Mouse (Mus musculus): ENCODE data around the gene Gpatch2l.

Gpatch2l gene

DNA sequence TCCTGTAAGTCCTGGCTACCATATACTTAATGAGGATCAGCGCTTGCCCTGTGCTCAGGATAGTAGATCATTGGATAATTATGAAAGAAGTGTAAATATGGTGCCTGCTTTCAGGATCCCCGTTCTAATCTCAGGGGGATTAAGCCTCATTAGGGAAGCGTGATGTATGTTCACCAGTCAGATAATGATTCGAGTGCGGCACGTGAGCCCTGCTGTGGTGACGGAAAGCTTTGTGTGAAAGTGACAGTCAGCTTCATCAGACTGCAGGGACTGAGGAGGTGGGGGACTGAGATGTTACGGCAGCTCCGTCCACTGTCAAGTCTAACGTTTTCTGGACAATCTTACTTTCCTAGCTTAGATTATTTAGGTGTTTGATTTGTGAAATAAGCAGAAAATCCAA, 38.3 kb downstream of the Gpatch2l start:
- no peak for DNase-seq (ENCODE audit: low read depth)

DNA sequence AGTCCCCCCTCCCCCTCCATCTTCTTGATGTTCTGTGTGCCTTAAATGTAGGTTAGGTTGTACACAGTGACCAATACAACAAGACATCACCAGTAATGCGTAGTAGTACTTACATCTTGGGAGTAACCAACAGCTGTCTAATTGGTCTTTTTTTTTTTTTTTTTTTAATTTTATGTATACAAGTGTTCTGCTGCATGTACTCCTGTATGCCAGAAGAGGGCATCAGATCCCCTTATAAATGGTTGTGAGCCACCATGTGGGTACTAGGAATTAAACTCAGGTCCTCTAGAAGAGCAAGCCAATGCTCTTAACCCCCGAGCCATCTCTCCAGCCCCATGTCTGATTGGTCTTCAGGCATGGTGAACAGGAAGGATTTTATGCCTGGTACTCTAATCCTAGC, 44.0 kb downstream of the Gpatch2l start:
- no peak for DNase-seq (ENCODE audit: low read depth)

DNA sequence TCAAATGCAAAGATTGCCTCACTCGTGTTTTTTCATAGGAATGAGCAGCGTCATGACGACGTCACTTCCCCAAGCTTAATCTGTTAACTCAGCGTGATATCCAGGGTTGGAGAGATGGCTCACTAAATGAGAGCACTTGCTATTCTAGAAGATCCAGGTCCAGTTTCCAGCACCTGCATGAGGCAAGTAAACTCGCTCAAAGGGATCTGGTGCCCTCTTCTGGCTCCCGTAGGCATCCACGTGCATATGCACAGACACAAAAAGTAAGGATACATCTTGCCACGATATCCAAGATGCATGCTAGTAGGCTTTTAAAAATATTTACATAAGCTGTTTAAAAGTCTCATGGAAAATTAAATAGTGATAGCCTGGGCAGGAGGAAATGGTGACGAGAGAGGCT, 55.8 kb downstream of the Gpatch2l start:
- no peak for DNase-seq (ENCODE audit: low read depth)

GRCm38 (mm10) chr12:86302973-86303372, 61.3 kb downstream of the Gpatch2l start:
- no peak for DNase-seq (ENCODE audit: low read depth)

GRCm38 (mm10) chr12:86305045-86305444, 63.4 kb downstream of the Gpatch2l start:
- DNase-seq (ENCODE audit: low read depth), result peak; percentile 18

DNA sequence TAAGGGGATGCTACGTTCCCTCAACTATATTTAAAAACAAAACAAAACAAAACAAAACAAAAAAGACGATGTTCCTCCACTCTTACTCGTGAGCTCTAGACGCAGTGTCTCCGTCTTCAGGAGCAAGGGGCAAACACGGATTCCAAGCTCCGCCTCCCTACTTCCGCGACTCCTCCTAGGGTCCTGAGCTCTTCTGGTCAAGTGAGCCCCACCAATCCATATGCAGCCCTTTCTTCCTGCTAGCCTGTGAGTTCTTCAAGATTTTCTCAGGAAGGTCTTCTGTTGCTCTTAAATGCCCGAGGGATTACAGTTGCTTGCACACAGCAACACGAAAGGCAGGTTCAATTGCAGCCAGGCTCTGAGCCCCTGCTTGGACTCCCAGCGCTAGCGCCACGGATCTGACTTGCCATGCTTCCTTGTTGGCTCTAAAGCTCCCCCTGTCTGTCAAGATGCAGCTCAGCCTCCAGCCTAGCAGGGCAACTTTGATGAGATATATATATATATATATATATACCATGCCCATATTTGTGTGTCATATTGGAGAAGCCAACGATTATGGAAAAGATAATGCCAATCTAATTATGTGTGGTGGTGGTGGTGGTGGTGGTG, 64.1 kb downstream of the Gpatch2l start:
- DNase-seq (ENCODE audit: low read depth), result peak; percentile 72

DNA sequence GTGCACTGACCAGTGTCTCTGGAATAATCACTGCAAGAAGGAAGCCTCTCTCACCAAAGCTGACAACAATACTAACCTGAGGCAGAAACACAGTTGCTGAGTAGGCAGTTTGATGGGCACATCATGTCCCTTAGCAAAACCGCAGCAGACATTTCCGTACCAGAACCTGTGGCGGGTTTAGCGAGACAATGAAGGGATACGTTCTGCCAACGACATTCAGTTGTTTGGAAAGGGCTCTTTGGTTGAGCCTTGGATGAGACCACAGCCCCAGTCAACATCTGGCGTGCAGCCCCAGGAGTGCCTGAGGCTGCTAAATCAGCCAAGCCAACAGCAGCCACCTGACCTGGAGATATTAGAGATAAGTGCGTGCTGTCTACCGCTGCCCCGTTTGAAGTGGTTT, 67.8 kb downstream of the Gpatch2l start:
- DNase-seq (ENCODE audit: low read depth), result no peak

GRCm38 (mm10) chr12:86309902-86310301, 68.2 kb downstream of the Gpatch2l start:
- peak; percentile 40 for DNase-seq (ENCODE audit: low read depth)

GRCm38 (mm10) chr12:86320629-86321028, 79.0 kb downstream of the Gpatch2l start:
- no peak for DNase-seq (ENCODE audit: low read depth)

- DNase-seq (ENCODE audit: low read depth), result no peak
These were observed 82.6 kb downstream of the Gpatch2l start for GRCm38 (mm10) chr12:86324297-86324696.

DNA sequence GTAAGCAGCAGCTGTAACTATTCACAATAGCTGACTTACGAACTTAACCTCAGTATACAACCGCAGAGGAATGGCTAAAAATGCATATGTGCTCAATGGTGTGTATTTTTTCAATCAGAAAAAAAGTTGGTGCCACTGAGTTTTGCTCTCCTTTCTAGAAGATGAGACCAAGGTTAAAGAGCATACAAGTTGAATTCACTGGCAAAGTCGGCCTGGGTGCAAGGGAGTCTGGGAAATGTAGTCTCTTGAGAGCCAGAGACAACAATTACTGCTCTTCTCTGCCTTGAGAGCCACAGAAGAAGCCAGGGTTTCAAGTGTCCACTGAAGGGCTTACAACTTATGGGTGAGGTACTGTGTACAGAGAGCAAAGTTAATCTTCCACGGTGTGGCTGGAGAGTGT, 88.2 kb downstream of the Gpatch2l start:
- no peak for DNase-seq (ENCODE audit: low read depth)

GRCm38 (mm10) chr12:86330684-86331083, 89.0 kb downstream of the Gpatch2l start:
- no peak for DNase-seq (ENCODE audit: low read depth)

DNA sequence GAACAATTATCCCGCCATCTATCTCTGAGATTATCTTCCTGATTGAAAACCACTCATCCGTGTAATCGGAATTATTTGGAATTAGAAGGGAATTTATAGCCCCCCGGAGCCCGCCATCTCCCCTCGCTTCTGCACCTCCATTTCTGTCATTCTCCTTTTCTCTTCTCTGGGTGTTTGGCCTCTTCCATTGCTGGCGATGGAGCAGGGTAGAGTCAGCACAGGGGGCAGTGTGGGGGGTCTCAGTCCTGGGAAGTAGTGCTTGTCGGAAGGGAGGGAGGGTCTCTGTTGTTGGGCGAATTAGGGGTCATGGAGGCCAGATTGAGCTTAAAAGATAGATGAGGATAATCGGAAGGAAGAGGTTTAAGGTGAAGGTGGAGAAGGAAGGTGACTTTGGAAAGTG, 89.6 kb downstream of the Gpatch2l start:
- no peak for DNase-seq (ENCODE audit: low read depth)

DNA sequence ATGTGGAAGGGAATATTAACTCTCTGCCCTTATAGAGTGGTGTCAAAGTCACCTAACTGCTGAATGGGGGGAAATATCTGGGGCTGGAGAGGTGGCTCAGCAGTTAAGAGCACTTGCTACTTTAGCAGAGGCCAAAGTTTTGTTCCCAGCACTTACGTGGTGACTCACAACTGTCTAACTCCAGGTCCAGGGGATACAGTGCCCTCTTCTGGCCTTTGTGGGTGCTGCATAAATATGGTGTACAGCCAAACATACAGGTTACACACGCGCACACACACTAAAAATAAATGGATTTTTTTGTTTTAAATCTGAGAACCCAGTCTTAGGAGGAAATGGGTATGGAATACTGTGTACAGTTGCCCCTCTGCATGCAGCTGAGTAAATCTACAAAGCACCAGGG, 94.6 kb downstream of the Gpatch2l start:
- peak; percentile 13 for DNase-seq (ENCODE audit: low read depth)

DNA sequence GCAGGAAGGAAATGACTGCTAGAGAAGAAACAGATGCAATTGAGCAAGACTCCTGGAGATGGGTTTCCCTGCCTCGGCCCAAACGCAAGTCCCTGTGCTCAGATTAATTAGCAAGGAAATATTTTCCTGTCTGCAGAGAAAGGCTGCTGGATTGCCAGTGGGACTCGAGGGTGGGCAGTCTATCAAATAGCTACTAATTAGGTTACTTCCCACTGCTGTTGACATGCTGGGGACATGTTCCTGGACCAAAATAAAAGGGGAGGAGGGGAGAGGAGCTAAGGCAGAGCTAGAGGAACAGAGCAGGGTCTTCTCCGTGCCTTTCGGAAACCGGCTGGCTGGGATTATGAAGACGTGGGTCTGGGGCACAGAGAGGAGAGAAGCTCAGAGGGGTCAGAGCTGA, 95.2 kb downstream of the Gpatch2l start:
- no peak for DNase-seq (ENCODE audit: low read depth)
